Mouse (Mus musculus): ENCODE results near the gene Rnf43.

Gene Rnf43

DNA sequence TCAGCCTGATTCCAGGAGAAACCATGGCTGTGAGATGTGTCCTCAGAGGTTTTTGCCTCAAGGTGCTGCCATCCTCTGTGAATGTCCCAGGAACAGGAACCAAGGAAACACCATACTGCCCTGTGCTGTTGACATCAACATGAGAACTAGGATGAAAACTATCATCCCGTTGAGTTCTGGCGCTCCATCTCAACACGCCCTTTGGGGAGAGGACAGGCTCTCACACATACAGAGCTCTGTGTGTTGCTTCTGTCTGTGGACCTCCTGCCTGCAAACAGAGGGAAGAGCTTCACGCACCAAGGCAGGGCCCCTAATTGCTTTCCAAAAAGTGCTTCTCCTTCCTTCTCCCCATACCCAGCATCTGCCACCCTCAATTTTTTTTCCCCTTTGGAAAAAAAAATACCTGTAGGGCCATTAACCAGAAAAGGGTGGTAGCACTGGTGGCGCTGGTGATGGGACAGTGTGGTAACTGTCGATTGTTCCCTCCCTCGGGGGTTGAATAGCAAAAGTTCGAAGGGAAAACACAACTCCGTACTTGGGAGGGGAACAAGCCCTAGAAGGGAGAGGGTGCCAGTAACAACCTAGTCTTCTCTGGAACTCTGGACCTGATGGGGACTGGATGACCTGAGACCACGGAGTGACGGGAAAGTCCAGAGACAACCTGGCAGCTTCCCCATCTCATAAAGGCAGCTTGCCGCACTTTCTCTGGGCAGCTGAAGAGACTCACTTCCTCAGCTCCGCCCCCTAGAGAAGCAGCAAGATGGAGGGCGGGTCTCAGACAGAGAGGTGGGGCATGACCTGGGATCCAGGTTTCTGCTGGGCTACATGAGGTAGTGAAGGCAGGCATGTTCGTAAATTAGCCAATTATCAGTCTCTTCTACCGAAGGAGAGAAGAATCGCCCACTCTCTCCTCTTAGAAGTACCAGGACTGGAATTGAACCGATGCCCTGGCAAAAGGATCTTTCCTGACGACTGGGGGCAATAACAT lies 85.9 kb downstream of the Rnf43 start:
- DNase-seq = no peak

DNA sequence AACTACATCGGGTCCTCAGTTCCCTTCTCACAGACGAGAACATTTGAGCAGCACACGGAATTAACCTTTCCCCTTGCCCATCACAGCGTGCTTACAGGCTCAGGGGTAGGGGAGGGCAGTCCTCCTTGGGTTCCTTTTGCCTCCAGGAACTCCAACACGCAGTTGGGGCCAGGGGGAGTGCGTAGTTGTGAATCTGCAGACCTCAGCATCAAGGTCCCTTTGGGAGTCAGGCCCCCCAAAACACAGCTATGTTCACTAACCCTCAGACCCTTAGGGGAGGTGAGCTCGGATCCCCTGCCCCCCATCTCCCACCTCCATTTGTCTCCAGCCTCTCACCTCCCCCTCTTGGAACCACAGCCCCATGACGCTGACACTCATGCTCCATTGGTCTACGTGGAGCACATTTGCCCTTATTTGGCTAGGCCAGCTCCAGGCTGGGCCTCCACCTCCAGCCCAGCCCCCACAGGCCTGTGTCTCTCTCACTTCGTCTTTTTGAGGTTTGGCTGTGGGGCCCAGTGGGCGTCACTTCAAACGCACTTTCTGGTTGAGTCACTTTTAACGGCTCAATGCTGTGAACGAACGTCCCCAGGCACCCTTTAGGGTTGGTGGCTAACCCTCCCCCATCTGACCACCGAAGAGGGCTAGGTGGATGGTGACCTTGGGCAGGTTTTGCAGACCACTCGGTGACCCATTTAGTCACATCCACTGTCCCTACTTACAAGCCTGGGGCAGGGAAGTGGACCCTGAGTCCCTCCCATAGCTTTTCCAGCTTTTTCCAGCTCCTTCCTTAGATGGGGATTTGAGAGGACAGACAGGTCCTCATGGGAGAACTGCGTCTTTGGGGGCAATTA lies 86.9 kb downstream of the Rnf43 start:
- DNase-seq = no peak

DNA sequence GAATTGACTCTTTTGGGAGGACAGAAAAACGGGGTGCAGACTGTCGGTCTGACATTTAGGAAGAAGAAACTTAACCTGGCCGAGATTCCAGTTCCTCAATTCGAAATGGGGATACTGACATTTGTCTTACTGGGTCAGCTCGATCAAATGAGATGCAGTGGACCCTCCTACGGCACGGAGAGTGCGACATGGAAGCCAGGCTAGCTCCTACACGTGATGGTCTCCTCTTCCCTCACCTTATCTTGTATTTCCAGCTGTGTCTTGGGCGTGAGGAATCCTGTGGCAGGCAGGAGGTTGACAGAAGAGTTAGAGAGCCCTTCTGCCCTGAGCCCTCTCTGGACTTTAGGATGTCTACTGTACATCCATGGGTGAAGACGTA lies 87.5 kb downstream of the Rnf43 start:
- DNase-seq = no peak

DNA sequence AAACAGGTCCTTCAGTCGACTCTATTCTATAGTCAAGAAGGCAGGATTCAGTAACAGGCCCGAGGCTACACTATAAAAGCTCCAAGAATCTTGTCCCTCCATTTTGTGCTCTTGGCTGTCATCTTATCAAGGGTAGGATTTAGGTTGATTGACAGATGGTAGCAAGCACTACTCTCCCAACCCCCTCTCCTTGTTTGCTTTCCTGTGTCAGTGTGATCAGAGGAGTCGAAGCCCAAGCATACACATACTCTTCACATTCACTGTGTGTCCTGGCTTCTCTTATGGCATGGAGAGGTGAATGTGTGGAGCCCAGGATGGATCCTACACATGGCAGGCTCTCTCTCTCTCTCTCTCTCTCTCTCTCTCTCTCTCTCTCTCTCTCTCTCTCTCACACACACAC lies 88.0 kb downstream of the Rnf43 start:
- DNase-seq = no peak

DNA sequence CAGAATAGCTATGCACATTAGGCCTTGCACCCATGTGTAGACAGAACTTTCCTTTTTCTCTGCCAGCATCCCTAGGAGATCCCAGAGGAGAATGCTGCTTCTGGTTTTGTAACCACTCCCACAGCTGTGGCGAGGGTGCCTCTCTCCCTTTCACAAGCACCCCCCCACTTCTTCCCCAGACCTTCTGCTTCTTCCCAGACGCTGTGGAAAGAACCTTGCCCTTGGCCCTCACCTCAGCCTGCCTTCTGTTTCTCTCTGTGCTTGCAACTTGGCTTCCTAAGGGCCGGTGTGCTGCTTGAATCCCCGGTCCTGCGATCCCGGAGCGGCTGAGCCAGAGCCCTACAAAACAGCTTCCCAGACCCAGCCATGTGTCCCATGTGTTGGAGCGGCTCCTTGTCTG lies 88.5 kb downstream of the Rnf43 start:
- DNase-seq = no peak

DNA sequence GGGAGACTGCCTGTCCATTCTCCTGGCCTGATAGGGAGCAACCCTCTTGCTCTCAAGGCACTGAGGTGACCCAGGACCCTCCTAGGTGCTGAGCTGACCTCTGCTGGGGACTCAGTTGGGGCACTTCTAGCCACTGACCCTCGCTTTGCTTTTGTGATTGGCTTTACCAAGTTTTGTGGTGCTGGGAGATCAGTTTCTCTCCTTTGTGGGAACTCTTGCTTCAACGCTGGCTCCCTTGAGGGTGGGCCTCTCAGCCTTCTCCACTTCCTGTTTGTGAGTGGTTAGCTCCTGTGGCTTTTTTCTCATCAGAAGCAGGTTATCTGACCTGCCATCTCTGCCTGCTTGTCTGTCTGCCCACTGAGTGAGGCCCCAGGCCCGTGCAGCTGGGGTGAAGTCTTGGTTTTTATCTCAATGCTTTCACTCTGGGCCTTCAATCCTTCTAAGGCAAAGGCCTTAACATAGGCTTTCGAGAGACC lies 89.0 kb downstream of the Rnf43 start:
- DNase-seq = no peak

DNA sequence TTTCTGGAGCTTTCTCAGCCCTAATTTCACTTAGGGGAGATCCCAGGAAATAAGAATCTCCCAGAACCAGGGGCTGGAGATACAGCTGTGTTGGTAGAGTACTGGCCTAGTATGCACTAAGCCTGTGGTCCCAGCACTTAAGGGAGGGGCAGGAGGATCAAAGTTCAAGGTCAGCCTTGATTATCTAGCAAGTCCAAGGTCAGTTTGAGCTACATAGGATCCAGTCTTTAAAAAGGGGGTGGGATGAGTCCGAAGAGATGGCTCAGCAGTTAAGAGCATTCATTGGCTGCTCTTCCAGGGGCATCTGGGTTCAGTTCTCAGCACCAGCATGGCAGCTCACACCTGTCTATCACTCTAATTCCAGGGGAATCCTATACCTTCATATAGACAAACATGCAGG lies 89.8 kb downstream of the Rnf43 start:
- DNase-seq = no peak

DNA sequence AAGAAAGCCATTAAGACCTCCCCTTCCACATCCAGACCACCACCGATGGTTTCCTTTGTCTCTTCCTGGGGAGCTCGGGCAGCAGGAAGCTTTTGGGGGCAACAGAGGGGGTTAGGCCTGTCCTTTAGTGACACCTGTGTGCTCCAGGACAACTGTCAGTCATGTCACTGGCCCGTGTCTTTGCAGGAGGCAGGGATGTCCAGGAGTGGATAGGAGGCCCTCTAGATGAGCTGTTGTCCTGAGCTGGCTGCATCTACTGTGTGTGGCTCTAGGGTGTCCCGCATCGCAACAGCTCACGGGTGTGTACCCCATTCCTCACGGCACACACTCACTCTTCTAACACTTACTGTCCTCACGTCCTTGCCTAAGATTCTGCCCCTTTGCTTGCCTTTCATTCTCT lies 90.7 kb downstream of the Rnf43 start:
- no peak for DNase-seq

DNA sequence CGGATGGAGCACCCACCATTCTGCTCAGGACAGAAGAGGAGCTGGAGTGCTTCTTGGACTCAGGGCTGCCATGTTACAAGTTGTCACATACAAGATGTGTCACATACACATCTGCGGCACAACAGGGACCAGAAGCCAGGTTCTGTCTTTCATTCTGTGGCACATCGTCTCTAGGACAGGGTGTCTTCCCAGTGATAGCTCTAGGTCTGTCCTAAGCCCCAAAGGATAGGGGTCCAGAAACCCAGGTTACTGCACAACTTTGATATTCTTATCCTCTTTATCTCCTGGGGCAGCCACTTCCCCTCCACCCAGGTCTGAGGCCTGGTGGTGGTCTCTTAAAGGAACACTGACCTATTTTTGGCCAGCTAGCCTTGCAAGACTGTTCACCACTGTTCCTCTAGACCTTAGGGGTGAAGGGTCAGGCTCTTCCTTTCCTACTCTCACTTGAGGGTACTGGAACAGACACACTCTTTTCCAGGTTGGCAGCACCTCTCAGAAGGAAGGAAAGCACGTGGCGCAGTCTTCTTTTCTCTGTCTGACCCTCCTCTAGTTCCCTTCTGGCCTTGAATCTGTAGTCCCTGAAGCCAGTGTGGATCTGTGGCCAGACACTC lies 91.5 kb downstream of the Rnf43 start:
- no peak for DNase-seq

DNA sequence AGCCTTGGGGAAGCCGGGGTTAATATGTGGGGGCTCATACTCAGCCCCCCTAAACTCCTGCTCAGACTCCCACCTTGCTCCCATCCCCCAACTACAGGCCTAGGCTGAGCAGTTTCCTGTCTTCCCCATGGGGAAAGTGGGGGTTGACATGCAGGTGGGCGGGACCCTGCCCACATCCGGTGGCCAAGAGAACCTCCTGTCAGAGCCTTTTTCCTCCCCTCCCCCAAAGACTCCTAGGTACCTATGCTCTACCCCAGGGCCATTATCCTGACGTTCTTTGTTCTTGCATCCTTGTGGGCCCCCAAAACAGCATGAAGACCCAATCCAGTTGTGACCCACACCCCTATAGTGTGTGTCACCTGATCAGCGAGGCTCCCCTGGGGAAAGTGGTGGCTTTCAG lies 92.1 kb downstream of the Rnf43 start:
- no peak for DNase-seq

DNA sequence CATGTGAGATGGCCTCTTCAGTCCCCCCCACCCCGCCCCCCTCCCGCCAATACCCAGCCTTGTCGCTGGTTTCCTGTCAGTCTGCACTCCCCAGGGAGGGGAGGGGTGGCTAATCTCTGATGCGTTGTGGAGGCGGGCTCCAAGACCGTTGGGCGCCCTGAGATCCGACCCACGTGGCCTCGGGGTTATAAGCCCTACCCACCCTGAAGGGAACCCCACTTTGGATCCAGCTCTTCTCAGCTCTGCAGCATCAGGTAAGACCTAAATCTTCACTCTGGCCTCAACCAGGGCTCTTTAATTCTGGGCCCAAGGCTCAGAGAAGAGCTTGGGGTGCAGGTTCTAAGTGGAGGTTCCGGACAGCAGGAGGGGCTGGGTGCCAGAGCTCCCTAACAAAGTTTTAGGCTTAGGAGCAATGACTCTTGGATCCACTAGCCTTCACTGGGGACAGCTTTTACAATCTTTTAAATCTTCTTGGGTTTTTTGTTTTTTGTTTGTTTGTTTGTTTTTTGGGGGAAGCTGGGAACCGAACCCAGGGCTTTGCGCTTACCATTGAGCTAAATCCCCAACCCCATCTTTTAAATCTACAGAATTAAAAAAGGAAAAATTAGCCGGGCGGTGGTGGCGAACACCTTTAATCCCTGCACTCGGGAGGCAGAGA lies 93.0 kb downstream of the Rnf43 start:
- no peak for DNase-seq

DNA sequence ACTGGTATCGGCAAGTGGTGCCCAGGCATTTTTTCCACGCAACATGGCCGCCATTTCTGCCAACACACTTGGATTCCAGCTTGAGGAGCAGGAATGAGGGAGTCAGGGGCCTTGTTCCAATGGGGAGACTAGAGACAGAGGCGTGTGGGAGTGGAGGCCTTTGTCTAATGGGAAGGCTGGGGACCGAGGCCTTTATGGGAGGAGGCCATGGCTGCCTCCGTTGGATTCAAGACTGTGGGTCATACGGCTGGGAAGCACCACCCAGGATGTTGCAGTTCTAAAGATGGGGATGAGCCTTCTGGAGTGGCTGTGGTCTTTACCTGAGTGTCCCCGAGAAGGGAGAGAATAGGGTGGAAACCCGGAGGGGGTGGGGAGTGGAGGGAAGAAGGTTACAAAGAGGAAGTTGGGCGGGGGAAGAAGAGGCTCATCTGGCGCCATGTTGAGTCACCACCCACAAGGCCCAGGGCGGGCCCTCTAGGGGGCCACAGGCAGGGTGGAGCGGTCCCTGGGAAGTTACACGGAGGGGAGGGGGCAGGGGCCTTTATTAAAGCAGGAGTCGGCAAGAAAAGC lies 93.8 kb downstream of the Rnf43 start:
- DNase-seq = no peak

DNA sequence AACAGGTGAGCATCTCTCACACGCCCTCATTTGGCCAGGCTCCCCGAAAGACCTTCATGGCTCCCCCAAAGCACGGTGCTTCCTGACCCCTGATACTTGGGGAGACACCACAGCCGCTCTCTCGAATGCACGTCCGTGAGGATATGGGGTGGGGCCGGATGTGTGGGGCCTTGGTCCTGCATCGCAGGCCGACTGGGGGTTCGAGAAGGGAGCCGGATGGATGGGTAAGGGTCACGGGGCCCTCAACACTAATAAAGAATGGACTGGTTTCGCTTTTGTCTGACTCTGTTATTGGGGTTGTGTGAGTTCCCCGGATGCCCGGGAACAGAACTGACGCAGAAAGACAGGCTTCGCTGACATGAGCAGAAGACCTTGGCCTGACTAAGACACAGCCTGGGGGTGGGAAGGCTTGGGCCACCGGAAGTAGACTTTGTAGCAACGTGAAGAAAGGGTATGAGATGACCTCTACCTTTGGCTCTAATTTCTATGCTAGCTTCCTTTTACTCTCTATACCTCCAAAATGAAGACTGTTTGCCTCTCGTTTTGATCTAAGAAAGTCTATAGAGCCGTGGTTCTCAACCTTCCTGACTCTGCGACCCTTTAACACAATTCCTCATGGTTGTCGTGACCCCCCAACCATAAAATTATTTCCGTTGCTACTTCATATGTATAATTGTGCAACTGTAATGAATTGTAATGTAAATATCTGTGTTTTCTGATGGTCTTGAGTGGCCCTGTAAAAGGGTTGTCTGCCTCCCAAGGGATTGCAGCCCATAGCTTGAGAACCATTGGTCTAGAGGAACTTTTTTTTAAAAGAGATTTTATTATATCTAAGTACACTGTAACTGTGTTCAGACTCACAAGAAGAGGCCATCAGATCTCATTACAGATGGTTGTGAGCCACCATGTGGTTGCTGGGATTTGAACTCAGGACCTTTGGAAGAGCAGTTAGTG lies 94.8 kb downstream of the Rnf43 start:
- no peak for DNase-seq

DNA sequence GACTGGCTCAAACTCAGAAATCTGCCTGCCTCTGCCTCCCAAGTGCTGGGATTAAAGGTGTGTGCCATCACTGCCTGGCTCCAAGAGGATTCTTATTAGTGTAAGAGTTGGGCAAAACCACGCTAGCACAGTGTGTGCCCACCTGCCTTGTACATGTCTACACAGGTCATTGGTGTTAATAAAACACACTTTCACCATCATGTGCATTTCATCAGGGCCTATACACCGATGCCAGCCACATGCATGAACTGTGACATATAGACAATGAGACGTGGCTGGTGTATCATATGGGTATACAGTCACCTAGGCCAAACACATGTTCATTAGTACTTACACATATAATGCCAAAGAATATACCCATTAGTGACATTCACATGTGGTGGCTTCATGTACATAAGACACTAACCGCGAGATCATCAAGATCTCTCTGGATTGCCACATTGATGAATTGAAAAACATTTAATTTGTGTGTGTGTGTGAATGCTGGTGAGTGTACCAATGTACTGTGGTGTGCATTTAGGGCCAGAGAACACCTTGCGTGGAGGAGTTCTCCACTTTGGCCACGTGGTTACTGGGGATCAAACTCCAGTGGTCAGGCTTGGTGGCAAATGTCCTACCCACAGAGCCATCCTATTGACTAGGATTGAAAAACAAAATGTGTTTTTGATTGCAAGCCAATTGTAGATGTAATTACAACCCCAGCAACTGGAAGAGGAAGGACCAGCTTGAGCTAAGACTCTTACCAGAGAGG lies 95.8 kb downstream of the Rnf43 start:
- DNase-seq = no peak

DNA sequence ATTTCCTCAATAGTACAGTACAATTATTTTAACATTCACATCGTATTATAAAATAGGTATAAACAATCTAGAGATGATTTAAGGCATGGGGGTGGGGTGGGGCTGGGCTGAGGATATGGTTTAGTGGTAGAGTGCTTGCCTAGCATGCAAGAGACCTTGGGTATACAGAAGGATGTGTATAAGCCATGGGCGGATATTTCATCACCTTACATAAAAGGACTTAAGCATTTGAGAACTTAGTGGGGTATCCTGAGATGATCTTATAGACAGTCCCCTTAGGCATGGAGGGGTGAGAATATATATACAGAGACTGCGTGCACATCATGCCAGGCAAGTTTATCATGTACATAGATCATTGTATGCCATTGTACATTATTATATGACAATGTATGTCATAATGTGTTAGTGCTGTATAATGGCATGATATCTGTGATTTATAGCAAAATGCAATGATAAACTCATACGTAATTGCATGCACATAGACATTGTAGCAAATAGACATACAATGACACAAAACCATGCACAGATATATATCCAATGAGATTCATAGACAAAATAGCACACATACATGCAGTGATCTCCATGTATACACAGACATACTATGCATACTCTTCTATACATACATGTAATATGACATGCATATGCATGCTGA lies 96.6 kb downstream of the Rnf43 start:
- DNase-seq = no peak

DNA sequence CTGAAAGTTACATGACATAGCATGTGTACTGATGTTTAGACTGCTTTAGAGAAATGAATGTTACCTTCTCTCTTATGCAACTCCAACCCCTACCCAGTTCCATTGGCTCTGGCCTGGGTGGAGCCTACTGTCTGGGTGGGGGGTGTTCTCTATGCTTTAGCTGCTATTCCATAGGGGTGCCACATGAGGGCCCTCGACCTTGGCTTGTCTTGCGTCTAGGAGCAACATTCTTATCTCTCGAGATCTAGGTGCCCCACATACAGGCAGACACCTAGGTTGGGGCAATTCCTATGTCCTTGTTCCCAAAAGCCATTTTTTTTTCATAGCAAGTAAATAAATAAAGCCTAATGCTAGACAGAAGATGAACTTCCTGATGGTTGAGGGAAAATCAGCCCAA lies 97.1 kb downstream of the Rnf43 start:
- DNase-seq = peak; percentile 43 to 63

DNA sequence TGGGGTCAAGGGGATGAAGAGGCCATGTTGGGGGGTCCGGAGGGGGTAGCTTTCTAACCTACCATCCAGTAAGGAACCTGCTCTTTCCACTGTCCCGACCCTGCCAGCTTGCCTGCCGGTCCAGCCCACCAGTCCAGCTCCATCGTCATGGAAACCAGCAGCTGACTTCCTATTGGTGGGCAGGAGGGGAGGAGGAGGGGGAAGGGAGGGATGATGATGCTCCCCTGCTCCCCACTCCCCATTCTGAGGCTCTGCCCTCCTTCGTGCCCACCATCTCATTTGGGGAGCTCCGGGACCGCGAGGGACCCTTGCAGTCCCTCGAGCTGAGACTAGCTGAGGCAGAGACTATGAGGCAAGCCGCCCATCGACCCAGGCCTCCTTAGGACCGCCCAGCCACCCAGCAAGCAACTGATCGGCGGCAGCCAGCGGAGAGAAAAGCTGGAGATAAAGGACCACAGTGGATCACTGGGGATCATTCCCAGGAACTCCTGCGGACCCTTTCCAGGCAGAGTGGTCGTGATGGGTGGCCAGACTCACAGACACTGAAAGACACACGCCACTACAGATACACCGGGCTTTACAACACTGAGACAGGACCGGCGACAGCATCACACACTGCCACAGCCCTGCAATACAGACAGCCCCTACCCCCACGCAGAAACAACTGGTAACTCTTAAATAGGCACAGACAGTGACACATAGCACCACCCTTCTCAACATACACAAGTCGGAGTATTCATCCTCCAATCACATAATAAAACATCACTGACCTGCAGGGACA lies 98.0 kb downstream of the Rnf43 start, which contains the start of gene Tspoap1:
Tspoap1 (plus strand) TSS at position 241 of the 781 bp plus-strand sequence.
- peak; percentile 76 to 81 for DNase-seq

DNA sequence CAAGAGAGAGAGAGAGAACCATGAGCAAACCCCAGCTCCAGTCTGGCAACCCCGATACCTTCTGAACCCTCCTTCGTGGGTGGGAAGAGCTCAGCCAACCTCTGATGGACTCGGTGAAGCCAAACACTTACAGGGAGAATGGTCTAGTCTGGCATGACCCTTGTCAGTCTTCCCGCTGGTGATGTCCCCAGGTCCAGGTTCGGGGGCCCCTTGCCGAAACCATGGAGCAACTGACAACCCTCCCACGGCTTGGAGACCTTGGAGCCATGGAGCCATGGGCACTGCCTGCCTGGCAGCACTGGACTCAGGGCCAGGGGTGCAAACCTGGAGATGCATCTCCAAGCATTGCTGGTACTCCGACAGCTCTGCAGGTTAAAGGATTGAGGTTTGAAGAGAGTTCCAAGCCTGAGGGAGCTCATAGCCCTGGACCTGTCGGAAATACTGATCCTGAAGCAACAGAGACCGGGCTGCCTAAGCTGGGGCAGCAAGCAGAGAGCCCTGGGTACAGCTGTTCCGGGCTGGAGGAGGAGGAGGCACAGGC lies 98.7 kb downstream of the Rnf43 start:
- peak; percentile 55 to 70 for DNase-seq
